Mouse (Mus musculus) lung, adult 2 months (tissue): ENCODE results near the gene Nup210l.

Experiments
- CTCF ChIP-seq: fragments of 200-500 bp; IDR thresholded peaks from 2 replicates; pipeline ENCODE4 v1.5.1; 2011; ENCODE audit warnings: mild to moderate bottlenecking, low read length, control low read depth; ENCODE audit not compliant: insufficient read depth
- POLR2A ChIP-seq: fragments of 200-500 bp; IDR thresholded peaks from 2 replicates; pipeline ENCODE4 v1.6.1; 2011; ENCODE audit warnings: low read depth, mild to moderate bottlenecking, control low read depth, low read length, borderline replicate concordance; ENCODE audit errors: extremely low read depth

DNA sequence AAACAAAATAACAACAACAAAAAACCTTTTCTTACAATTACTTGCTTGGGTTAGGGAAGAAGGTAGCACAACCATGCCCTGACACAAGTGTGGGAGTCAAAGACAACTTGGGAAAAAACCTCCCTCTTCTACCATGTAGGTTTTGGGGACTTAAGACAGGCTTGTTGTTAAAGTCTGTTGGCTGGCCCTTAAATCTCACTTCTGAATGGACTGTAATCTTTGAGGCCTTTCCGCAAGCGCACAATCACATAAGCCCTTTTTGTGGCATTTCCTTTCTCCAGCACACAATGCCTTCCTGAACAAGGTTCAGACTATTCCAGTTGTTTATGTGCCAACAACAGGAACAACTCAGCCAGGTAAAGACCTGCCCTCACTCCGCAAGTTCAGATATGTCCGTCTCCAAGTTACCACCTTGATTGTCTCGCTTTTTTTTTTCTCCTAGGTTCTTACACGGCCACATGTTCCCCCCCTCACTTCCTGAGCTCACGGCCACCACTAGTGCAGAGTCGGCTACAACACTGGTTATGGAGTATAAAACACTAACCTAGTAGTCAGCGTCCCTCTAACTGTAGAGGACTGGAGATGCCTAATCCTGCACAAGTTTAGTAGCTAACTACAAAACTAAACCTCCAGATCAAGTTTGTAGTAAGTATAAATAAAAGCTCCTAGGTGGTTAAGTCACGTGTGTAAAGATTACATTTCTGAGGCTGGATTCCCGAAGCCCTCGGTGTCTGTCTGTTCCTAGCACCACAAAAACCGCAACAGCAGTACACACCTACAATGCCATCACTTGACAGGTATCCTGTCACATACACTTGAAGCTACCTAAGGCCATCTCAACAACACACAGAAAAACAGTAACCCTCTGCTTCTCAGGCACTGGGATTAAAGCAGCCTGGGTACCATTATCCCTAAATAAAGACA lies 107.8 kb downstream of the Nup210l start:
- no peak for TF ChIP-seq CTCF
- no peak for TF ChIP-seq POLR2A
